Mouse (Mus musculus): ENCODE results near the gene Mrps15. TPM values are rescaled to one million over a fixed set of nuclear protein-coding genes. Genes with fewer than 3 reads are reported as not detected.
"Not testable (repeated sequence)": the region's sequence is repeated elsewhere in the genome, so short reads cannot be mapped to it uniquely, and the experiment has no call there.

The Mrps15 gene
- total RNA-seq, 2 experiments from 2014 or later, result 47.9 to 49.8 TPM

DNA sequence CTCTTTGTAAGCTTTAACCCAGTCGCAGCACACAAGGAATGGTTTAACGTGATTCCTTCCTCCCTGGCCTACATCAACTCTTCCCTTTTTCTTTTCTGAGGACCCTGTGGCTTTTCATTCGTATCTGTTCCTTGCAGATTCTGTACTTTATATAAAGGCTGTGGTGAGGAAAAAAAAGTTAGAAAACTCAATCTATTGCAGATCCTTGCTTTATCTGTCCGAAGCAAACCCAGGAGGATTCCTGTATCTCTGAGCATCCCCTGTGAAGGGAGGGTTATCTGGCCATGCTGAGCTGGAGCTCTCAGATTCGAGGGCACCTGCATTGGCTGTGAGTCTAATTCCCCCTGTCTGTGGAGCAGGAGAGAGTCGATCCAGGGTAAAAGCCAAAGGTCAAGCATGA lies 22.1 kb downstream of the Mrps15 start:
- no peak for DNase-seq (ENCODE audit: low spot score in 2 of 2)

DNA sequence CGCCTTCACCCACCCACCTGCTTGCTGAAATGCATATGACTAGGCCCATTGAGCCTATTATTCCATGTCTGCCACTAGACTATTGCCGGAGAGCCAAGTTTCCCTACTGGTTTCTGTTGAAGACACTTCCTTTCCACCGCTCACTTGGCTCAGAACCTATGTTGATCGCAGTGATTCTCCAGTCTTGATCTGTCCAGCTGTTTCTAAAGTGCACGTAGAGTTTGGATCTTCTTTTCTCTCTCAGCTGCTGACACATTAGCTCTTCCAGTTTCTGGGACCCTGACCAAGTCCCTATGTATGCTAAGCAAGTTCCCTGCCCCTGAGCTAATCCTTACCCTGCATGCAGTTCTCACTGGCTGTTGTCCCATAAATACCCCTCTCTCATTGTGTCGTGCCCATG lies 31.1 kb downstream of the Mrps15 start:
- no peak for DNase-seq (ENCODE audit: low spot score in 2 of 2)

DNA sequence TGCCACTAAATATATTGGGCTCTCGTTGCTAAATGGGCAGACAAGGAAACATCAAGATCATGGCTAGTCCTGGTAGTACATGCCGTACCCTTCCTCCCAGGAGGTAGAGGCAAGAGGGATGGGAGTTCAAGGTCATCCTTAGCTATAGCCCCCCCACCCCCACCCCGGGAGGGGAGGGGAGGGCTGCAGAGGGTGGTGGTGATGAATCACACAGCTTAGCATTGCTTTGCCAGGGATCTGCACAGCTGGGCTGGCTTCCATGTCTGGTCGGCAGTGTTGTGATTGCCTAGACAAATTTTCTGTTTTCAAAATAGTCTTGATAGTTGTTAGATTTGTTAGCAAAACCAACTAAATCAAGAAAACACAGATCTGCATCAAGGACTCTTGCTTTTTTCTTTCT lies 32.5 kb downstream of the Mrps15 start:
- no peak for DNase-seq (ENCODE audit: low spot score in 2 of 2)

DNA sequence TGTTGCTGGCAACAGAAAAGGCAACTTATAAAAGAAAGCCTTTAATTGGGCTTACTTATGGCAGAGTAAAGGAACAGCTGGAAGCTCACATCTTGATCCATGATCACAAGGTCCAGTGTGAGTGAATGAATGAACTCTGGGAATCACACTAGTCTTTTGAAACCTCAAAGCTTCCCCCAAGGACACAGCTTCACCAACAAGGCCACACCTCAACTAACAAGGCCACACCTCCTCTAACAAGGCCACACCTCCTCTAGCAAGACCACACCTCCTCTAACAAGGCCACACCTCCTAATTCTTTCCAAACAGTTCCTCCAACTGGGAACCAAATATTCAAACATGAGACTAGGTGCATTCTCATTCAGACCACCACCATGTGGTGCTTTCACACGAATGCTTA lies 34.9 kb downstream of the Mrps15 start:
- DNase-seq (ENCODE audit: low spot score in 2 of 2), result no peak

DNA sequence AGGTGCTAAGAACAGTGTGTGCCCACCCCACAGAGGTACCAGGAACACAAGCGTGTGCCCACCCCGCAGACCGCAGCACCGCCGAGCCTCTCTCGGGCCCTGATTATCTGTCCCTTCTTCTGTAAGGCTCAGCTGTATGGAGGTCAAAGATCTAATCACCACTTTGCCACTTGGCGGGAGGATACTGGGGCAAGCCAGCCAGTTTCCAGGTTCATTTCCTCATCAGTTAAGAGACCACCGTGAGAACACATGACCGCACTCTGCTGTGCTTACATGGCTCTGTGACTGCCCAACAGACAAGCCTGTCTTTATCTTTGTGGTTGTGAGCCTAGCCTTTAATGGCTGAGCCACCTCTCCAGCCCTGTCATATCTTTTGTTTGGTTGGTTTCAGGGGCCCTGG lies 36.3 kb downstream of the Mrps15 start:
- DNase-seq (ENCODE audit: low spot score in 2 of 2), result no peak

DNA sequence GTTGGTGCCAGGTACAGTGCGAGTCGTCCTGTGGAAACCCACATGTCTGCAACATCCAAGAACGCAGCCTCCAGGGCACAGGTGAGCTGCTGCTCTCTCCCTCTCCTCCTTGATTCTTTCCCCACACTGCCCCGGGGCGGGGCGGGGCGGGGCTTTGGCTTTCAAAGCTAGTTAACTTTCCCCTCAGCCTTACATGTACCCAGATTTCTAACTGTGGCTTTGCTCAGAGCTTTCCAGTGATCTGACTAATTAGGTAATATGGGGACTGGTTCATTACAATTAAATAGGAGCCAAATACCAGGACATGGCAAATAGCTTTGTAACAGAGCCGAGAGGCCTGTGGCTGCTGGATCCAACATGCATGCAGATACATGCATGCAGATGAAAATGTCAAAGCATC lies 37.7 kb downstream of the Mrps15 start:
- no peak for DNase-seq (ENCODE audit: low spot score in 2 of 2)

DNA sequence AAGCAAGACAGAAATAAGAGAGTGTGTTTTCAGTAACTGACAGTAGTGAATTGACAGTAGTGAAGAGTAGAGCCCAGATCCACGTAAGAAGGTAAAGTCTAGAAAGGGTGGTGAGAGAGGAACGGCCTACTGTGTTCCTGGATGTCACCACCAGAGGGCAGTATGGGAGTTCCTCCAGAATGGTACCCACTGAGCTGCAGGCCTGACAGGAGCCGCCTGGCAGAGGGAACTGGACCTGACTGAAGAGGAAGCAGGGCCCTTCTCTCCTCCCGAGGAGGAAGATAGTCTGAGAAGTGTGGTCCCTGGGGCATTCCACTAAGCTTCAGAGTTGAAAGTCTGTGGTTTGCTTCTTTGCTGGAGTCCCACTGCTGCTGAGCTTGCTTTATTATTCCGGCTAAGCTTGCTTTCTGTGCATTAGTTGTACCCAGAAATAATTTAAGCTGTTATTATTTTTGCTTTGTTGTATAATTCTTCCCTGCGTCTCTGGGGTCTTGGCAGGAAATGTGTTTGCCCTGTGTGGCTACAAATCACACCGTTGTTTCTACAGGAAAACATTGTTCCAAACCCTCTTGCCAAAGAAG lies 39.4 kb downstream of the Mrps15 start:
- peak; percentile 56 to 84 for DNase-seq (ENCODE audit: low spot score in 2 of 2)

DNA sequence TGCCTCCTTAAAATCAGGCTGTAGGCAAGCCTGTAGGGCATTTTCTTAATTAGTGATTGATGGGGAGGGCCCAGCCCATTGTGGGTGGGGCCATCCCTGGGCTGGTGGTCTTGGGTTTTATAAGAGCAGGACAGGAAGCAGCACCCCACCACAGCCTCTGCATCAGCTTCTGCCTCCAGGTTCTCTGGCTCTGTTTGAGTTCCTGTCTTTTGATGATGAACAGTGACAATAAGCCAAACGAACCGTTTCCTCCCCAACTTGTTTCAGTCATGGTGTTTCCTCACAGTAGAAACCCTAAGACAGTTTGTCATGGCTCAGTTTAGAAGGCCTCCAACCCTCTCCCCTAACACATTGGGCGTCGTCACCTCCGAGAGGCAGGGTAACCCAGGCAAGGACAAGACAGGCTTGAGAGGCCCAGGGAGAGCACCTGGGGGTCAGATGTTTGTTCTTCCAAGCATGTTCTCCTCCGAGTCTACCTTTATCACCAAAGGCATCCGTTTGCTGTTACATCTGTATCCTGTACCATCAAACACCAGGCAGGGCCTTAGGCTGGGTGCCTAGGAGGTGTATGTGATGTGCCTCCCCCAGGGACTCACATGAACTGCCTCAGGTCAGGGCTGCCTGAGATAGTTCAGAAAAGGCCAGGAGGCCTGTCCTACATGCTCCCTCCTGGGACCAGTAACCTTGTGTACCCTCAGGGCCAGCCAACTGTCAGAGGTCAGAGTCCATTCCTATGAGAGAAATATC lies 43.5 kb downstream of the Mrps15 start:
- no peak for DNase-seq (ENCODE audit: low spot score in 2 of 2)

DNA sequence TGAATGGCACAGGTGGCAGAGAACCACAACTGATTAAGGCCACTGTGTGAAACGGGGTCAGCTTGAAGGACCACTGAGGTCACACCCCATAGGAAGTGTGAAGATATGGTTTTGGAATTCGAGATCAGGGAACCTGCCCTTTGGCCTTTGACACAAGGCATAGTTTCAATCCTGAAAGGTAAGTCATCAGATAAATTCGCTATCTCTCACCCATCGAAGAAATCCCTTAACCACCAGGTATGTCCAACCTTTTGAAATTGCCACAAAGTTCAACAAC lies 44.1 kb downstream of the Mrps15 start:
- no peak for DNase-seq (ENCODE audit: low spot score in 2 of 2)

DNA sequence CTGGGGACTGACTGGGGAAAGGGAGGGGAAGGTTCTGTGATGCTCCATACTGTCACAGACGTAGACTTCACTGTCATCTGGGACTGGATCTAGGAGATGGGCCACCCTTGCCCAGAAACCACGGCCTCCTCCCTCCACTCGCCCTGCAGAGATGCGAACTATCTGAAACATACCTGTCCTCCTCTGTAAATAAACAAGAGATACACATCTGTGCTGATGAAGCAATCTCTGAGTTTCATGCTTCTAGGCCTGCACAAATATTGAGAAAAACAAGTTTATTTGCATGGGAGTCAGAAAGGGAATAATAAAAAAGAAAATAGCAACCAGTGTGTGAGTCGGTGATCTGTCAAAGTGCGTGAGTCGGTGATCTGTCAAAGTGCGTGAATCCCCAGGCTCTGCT lies 45.1 kb downstream of the Mrps15 start:
- no peak for DNase-seq (ENCODE audit: low spot score in 2 of 2)

DNA sequence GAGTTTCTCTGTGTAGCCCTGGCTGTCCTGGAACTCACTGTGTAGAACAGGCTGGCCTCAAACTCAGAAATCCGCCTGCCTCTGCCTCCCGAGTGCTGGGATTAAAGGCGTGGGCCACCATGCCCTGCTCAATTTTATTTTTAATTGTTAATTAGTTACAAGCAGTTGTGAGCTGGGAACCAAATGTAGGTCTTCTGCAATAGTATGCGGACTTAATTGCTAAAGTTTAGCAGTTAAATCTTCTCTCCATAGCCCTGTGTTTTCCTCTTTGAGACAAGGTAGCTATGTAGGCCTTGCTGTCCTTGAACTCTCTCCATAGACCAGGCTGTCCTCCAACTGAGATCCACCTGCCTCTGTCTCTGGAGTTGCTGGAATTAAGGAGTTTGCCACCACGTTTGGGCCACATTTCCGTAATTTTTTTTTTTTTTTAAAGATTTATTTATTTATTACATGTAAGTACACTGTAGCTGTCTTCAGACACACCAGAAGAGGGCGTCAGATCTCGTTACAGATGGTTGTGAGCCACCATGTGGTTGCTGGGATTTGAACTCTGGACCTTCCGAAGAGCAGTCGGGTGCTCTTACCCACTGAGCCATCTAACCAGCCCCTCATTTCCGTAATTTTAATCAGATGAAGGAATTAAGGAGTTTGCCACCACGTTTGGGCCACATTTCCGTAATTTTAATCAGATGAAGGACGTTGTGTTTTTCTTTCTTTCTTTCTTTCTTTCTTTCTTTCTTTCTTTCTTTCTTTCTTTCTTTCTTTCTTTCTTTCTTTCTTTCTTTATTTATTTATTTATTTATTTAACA lies 49.1 kb downstream of the Mrps15 start:
- DNase-seq (ENCODE audit: low spot score in 2 of 2), result not testable (repeated sequence)

DNA sequence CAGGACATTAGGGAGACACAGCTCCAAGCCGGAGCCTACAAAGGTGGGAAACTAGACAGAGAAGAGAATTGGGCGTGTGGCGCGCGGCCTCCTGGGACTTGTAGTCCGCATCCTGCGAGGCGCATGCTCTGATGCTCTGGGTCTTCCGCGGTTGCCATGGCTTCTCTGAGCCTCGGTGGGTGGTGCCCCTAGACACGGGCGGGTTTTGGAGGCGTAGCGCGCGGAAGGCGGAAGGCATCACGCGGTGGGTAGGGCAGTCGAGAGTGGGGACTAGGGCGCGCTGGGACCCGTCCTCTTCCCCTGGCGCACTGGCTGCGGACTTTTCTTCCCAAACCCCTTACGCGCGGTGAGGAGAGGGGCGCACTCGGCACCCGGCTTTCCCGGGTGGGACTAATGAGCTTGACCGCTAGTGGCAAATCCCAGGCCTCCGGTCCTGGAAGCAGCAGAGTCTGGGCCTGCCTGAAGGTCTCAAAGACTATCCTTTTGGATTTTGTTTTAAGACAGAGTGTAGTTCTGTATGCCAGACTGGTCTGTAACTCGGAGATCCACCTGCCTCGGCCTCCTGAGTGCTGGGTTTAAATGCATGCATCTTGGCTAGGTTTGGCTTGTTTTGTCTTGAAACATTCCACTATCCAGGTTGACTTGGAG lies 49.9 kb downstream of the Mrps15 start, which contains the start of gene Lsm10:
Gene Lsm10 (plus strand): TSS at position 160 of the 648 bp plus-strand sequence.
- peak; percentile 97 to 98 for DNase-seq (ENCODE audit: low spot score in 2 of 2)

DNA sequence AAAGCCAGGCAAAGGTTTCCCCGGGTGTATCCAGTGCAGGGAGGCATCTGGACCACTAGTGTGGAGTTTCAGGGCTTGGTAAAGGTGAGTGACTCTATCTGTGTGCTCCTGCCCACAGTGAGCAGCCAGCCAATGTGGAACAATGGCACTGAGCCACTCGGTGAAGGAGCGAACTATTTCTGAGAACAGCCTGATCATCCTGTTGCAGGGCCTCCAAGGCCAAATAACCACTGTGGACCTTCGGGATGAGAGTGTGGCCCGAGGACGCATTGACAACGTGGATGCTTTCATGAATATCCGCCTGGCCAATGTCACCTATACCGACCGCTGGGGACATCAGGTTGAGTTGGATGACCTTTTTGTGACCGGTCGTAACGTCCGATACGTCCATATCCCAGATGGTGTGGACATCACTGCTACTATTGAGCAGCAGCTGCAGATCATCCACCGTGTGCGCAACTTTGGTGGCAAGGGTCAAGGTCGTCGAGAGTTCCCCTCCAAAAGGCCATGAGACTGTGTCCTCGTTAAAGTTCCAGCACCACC lies 51.1 kb downstream of the Mrps15 start:
- DNase-seq (ENCODE audit: low spot score in 2 of 2), result no peak

DNA sequence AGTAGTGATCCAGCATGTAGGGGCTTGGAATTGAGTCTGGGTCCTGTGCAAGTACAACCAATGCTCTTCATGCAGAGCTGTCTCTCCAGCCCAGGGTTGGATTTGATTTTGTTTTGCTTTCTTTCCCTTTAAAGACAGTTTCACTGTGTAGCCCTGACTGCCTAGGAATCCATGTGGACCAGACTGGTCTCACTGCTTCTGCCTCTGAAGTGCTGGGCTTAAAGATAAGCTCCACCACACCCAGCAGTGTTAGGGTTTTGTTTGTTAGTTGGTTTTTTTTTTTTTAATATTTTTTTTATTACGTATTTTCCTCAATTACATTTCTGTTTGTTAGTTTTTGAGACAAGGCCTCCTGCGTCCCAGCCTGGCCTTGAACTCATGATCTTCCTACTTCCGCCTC lies 52.6 kb downstream of the Mrps15 start:
- no peak for DNase-seq (ENCODE audit: low spot score in 2 of 2)

DNA sequence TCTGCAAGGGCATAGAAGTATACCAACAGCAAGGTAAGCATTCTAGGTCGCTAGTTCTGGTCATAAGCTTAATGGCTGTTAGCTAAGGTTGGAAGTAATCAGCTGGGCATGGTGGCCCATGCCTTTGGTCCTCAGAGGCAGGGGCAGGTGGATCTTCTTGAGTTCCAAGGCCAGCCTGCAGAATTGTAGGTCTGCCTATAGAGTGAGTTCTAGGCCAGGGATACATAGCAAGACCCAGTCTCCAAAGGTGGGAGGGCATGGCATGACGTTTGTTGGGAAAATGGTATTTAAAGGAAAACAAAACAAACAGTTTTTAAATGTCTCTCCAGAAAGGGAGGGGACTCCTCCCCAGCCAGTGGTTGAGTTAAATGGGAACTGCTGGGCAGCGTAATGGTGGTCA lies 54.0 kb downstream of the Mrps15 start:
- no peak for DNase-seq (ENCODE audit: low spot score in 2 of 2)

DNA sequence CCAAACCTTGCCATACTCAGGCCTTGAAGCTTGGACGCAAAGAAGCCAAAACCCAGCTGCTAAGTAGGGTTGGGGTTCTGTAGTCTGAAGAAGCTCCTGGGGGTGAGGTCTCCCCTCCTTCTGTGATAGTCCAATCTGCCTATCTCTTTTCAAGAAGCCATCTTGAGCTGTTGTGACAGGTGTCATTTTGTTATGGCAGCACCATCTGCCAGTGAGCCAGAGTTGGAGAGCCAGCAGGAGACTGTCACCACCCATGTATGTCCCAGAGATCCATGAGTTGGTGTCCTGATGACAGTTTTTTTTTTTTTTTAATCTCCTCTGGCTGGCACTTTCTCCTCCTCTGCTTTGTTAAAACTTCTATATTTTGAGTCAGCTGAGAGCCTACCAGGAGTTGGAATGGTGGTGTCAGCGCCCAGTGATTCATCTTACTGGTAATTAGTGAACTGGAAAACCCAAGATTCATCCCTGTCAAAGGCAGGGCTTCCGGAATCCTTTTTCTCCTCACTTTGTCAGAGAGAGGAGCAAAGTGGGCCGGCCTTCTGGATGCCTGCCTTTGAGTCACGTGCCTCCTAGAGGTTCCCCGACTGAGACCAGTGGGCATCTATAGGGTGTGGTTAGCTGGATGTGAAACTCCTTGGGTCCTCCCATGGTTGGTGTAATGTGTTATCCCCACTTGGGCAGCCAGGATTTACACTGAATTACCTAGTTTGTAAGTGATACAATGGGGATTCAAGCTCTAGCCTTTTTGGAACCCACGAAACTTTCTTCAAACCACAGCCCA lies 55.5 kb downstream of the Mrps15 start:
- peak in 1 of 2 experiments; percentile 61 for DNase-seq (ENCODE audit: low spot score in 2 of 2)

DNA sequence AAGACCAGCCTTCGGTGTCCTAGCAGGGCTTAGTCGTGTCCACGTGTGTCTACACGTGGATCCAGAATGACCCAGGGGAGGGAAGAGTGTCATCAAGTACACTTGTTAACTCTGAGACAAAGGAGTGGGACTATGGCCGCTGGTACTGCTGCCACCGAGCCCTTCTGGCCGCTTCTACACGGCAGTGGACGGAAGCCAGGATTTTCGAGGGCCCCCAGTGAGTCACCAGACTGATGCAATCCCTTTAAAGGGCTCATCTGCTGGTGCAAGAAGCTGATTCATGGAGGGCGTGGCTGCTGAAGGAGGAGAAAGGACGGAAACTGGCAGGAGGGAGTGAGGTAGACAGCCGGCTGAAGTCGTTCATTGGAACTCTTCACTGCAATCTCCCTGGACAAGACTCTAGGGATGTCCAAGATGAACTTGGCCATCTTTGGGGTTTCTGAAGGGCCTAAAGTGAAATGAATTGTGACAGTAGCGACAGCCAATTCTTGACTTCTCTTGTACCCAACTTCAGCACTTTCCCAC lies 56.4 kb downstream of the Mrps15 start:
- DNase-seq (ENCODE audit: low spot score in 2 of 2), result peak; percentile 72 to 74

DNA sequence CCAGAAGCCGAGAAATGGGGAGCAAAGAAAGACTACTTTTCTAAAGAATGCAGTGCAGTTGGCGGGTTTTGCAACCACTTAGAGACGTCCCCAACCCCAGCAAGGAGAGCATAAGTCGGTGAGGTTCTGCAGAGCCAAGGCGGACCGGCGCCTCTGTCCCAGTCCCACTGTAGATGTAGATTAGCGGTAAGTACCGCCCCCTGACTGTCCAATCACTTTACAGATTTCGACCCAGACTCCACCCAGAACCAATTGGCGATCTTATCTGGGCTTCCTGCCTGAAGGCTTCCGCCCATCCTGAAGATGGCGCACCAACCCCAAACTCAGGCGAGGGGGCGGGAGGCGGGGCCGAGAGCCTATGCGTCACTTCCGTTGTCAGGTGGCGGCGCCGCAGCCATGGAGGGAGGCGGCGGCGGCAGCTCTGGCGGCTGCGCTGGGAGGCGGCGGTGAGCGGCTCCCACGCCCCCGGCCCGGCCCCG lies 56.9 kb downstream of the Mrps15 start, which contains the start of gene Stk40:
Gene Stk40 (plus strand): TSS at position 368 of the 479 bp plus-strand sequence.
- DNase-seq (ENCODE audit: low spot score in 2 of 2), result peak; percentile 95 to 97

DNA sequence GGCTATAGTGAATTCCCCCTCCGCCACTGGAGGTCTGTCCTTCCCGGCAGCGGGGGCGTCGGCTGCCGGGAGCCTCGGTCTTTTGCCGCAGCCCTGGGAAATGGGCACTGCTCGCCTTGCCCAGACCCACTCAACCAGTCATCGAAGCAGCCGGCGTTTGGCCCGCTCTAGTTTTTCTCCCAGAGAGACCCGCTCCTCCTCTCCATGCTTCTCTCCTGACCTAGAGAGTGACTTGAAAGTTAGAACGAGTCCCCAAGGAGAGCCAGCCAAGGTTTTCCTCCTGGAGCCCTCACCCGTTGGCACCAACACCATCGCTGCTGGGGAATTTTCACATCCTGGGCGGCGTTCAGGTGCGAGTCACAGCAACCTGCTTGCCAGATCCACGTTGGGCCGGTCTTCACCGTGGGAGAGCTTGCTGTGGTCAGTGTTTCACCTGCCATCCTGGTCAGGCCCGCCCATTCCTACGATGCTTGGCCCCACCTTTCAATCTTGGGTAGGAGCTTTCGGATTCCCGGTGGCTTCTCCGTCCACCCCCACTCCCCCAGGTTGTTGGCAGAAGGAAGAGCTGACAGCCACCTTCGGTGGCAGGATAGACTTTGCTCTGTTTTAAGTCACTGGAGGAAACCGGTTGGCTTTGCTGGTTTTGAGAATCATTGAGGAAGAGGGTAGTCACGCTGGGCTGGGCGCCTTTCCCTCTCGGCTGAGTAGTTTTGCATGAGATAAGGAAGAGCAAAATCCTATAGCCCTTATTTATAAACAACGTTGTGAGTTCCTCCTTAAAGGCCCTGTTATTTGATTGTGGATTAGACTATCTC lies 57.7 kb downstream of the Mrps15 start:
- peak in 1 of 2 experiments; percentile 16 for DNase-seq (ENCODE audit: low spot score in 2 of 2)

Data from layer of hippocampus, adult 18-20 months (tissue).